Mouse (Mus musculus): ENCODE data around the gene Gab1. TPM values are rescaled to one million over a fixed set of nuclear protein-coding genes. Genes with fewer than 3 reads are reported as not detected.

The Gab1 gene
- polyA plus RNA-seq, 1 experiment from 2014 or later, result 26.5 TPM

GRCm38 (mm10) chr8:80781338-80781737 lies 99.0 kb downstream of the Gab1 start:
- H3K36me3 ChIP-seq (ENCODE audit: control insufficient read depth, insufficient read depth, low read length), result peaks cover 33% of the 10 kb centered on the region
- no peak overlapping the region for H3K4me2 ChIP-seq (replicated peaks; ENCODE audit: low read depth, low read length)
- H3K27me3 ChIP-seq (ENCODE audit: control insufficient read depth, insufficient read depth, low read length), result no peaks in the 10 kb centered on the region
- no peak overlapping the region for H3K9ac ChIP-seq (ENCODE audit: low read depth, low read length)
- WGBS, result 50% methylated on average over 10 of the region's 10 CpGs
- no peak overlapping the region for H3K27ac ChIP-seq (ENCODE audit: low read depth, low read length)
- H3K4me1 ChIP-seq (ENCODE audit: control insufficient read depth, insufficient read depth, low read length), result peaks cover 8% of the 10 kb centered on the region; the same call in 1 of the 2 replicates
- H3K4me3 ChIP-seq (ENCODE audit: low read length), result no peak overlapping the region
- no peaks in the 10 kb centered on the region for H3K9me3 ChIP-seq (ENCODE audit: control insufficient read depth, low read length)
- ATAC-seq (ENCODE audit: low FRiP score, low TSS enrichment), result peak; percentile 59; the same call in 1 of the 2 replicates

GRCm38 (mm10) chr8:80780271-80780670 lies 100.0 kb downstream of the Gab1 start:
- H3K9me3 ChIP-seq (ENCODE audit: control insufficient read depth, low read length), result no peaks in the 10 kb centered on the region
- H3K27me3 ChIP-seq (ENCODE audit: control insufficient read depth, insufficient read depth, low read length), result no peaks in the 10 kb centered on the region
- H3K4me3 ChIP-seq (ENCODE audit: low read length), result no peak overlapping the region
- whole genome bisulfite sequencing, result 65% methylated on average over 4 of the region's 4 CpGs
- no peak overlapping the region for H3K9ac ChIP-seq (ENCODE audit: low read depth, low read length)
- H3K36me3 ChIP-seq (ENCODE audit: control insufficient read depth, insufficient read depth, low read length), result peaks cover 31% of the 10 kb centered on the region; the same call in 1 of the 2 replicates
- H3K4me1 ChIP-seq (ENCODE audit: control insufficient read depth, insufficient read depth, low read length), result peaks cover 8% of the 10 kb centered on the region; the same call in 1 of the 2 replicates
- no peak overlapping the region for H3K4me2 ChIP-seq (replicated peaks; ENCODE audit: low read depth, low read length)
- H3K27ac ChIP-seq (ENCODE audit: low read depth, low read length), result no peak overlapping the region
- peak; percentile 72; the same call in 1 of the 2 replicates for ATAC-seq (ENCODE audit: low FRiP score, low TSS enrichment)

GRCm38 (mm10) chr8:80776436-80776835 lies 103.9 kb downstream of the Gab1 start:
- ATAC-seq (ENCODE audit: low FRiP score, low TSS enrichment), result no peak
- Histone ChIP-seq H3K36me3 (ENCODE audit: control insufficient read depth, insufficient read depth, low read length) (peaks cover 28% of the 10 kb centered on the region), H3K9ac (ENCODE audit: low read depth, low read length) (no peak overlapping the region), H3K4me2 (replicated peaks; ENCODE audit: low read depth, low read length) (no peak overlapping the region), H3K4me3 (ENCODE audit: low read length) (no peak overlapping the region), H3K4me1 (ENCODE audit: control insufficient read depth, insufficient read depth, low read length) (peaks cover 6% of the 10 kb centered on the region; the same call in 1 of the 2 replicates), H3K9me3 (ENCODE audit: control insufficient read depth, low read length) (no peaks in the 10 kb centered on the region), H3K27ac (ENCODE audit: low read depth, low read length) (no peak overlapping the region), H3K27me3 (ENCODE audit: control insufficient read depth, insufficient read depth, low read length) (no peaks in the 10 kb centered on the region)
- WGBS, result 65% methylated on average over 8 of the region's 8 CpGs

- H3K27ac ChIP-seq (ENCODE audit: low read depth, low read length), result no peak overlapping the region
- WGBS, result 87% methylated on average over 4 of the region's 4 CpGs
- H3K9ac ChIP-seq (ENCODE audit: low read depth, low read length), result no peak overlapping the region
- no peaks in the 10 kb centered on the region for H3K4me1 ChIP-seq (ENCODE audit: control insufficient read depth, insufficient read depth, low read length)
- no peak overlapping the region for H3K4me2 ChIP-seq (replicated peaks; ENCODE audit: low read depth, low read length)
- no peaks in the 10 kb centered on the region for H3K27me3 ChIP-seq (ENCODE audit: control insufficient read depth, insufficient read depth, low read length)
- no peaks in the 10 kb centered on the region for H3K9me3 ChIP-seq (ENCODE audit: control insufficient read depth, low read length)
- no peak overlapping the region for H3K4me3 ChIP-seq (ENCODE audit: low read length)
- peaks cover 46% of the 10 kb centered on the region for H3K36me3 ChIP-seq (ENCODE audit: control insufficient read depth, insufficient read depth, low read length)
- no peak for ATAC-seq (ENCODE audit: low FRiP score, low TSS enrichment)
Measured at GRCm38 (mm10) chr8:80772732-80773460, 107.4 kb downstream of the Gab1 start.

GRCm38 (mm10) chr8:80768451-80768850 lies 111.9 kb downstream of the Gab1 start:
- Histone ChIP-seq H3K4me2 (replicated peaks; ENCODE audit: low read depth, low read length) (no peak overlapping the region), H3K4me1 (ENCODE audit: control insufficient read depth, insufficient read depth, low read length) (no peaks in the 10 kb centered on the region), H3K9ac (ENCODE audit: low read depth, low read length) (no peak overlapping the region), H3K36me3 (ENCODE audit: control insufficient read depth, insufficient read depth, low read length) (peaks cover 56% of the 10 kb centered on the region), H3K9me3 (ENCODE audit: control insufficient read depth, low read length) (no peaks in the 10 kb centered on the region), H3K4me3 (ENCODE audit: low read length) (no peak overlapping the region), H3K27ac (ENCODE audit: low read depth, low read length) (no peak overlapping the region), H3K27me3 (ENCODE audit: control insufficient read depth, insufficient read depth, low read length) (no peaks in the 10 kb centered on the region)
- WGBS, result 91% methylated on average over 6 of the region's 6 CpGs
- no peak for ATAC-seq (ENCODE audit: low FRiP score, low TSS enrichment)

- Histone ChIP-seq H3K9ac (ENCODE audit: low read depth, low read length) (no peak overlapping the region), H3K9me3 (ENCODE audit: control insufficient read depth, low read length) (no peaks in the 10 kb centered on the region), H3K36me3 (ENCODE audit: control insufficient read depth, insufficient read depth, low read length) (no peaks in the 10 kb centered on the region), H3K4me2 (replicated peaks; ENCODE audit: low read depth, low read length) (no peak overlapping the region), H3K4me1 (ENCODE audit: control insufficient read depth, insufficient read depth, low read length) (no peaks in the 10 kb centered on the region), H3K4me3 (ENCODE audit: low read length) (no peak overlapping the region), H3K27me3 (ENCODE audit: control insufficient read depth, insufficient read depth, low read length) (no peaks in the 10 kb centered on the region), H3K27ac (ENCODE audit: low read depth, low read length) (no peak overlapping the region)
- 32% methylated on average over 9 of the region's 9 CpGs for WGBS
- ATAC-seq (ENCODE audit: low FRiP score, low TSS enrichment), result peak; percentile 75; the same call in 1 of the 2 replicates
Measured at GRCm38 (mm10) chr8:80753017-80753715, 127.2 kb downstream of the Gab1 start.

- no peaks in the 10 kb centered on the region for H3K9me3 ChIP-seq (ENCODE audit: control insufficient read depth, low read length)
- 0 out of 2 replicates have a peak, but pooled peaks have one; percentile 28 for ATAC-seq (ENCODE audit: low FRiP score, low TSS enrichment)
- 59% methylated on average over 7 of the region's 7 CpGs for WGBS
Measured at GRCm38 (mm10) chr8:80752429-80752828, 127.9 kb downstream of the Gab1 start.

GRCm38 (mm10) chr8:80749091-80749490 lies 131.2 kb downstream of the Gab1 start:
- Histone ChIP-seq H3K4me2 (replicated peaks; ENCODE audit: low read depth, low read length) (no peak overlapping the region), H3K36me3 (ENCODE audit: control insufficient read depth, insufficient read depth, low read length) (no peaks in the 10 kb centered on the region), H3K4me3 (ENCODE audit: low read length) (no peak overlapping the region), H3K27ac (ENCODE audit: low read depth, low read length) (no peak overlapping the region), H3K4me1 (ENCODE audit: control insufficient read depth, insufficient read depth, low read length) (no peaks in the 10 kb centered on the region), H3K9ac (ENCODE audit: low read depth, low read length) (no peak overlapping the region), H3K27me3 (ENCODE audit: control insufficient read depth, insufficient read depth, low read length) (no peaks in the 10 kb centered on the region), H3K9me3 (ENCODE audit: control insufficient read depth, low read length) (no peaks in the 10 kb centered on the region)
- no peak for ATAC-seq (ENCODE audit: low FRiP score, low TSS enrichment)
- WGBS, result 89% methylated on average over 4 of the region's 4 CpGs

More at GRCm38 (mm10) chr8:80752429-80752828, 127.9 kb downstream of the Gab1 start:
- H3K9ac ChIP-seq (ENCODE audit: low read depth, low read length), result no peak overlapping the region
- no peaks in the 10 kb centered on the region for H3K36me3 ChIP-seq (ENCODE audit: control insufficient read depth, insufficient read depth, low read length)
- H3K4me1 ChIP-seq (ENCODE audit: control insufficient read depth, insufficient read depth, low read length), result no peaks in the 10 kb centered on the region
- no peak overlapping the region for H3K4me2 ChIP-seq (replicated peaks; ENCODE audit: low read depth, low read length)
- H3K27me3 ChIP-seq (ENCODE audit: control insufficient read depth, insufficient read depth, low read length), result no peaks in the 10 kb centered on the region
- no peak overlapping the region for H3K4me3 ChIP-seq (ENCODE audit: low read length)
- no peak overlapping the region for H3K27ac ChIP-seq (ENCODE audit: low read depth, low read length)

GRCm38 (mm10) chr8:80739932-80740331 lies 140.4 kb downstream of the Gab1 start:
- Histone ChIP-seq H3K4me3 (ENCODE audit: low read length) (peak overlapping the region; percentile 49), H3K27me3 (ENCODE audit: control insufficient read depth, insufficient read depth, low read length) (no peaks in the 10 kb centered on the region), H3K9me3 (ENCODE audit: control insufficient read depth, low read length) (no peaks in the 10 kb centered on the region), H3K9ac (ENCODE audit: low read depth, low read length) (peak overlapping the region; percentile 64), H3K4me2 (replicated peaks; ENCODE audit: low read depth, low read length) (peak overlapping the region; percentile 55), H3K4me1 (ENCODE audit: control insufficient read depth, insufficient read depth, low read length) (no peaks in the 10 kb centered on the region), H3K27ac (ENCODE audit: low read depth, low read length) (peak overlapping the region; percentile 91), H3K36me3 (ENCODE audit: control insufficient read depth, insufficient read depth, low read length) (peaks cover 11% of the 10 kb centered on the region)
- ATAC-seq (ENCODE audit: low FRiP score, low TSS enrichment), result peak; percentile 45
- 16% methylated on average over 14 of the region's 14 CpGs for WGBS
